Mouse (Mus musculus) midbrain, embryonic 14.5 days (tissue): ENCODE results near the gene Gm5136. TPM values are rescaled to one million over a fixed set of nuclear protein-coding genes. Genes with fewer than 3 reads are reported as not detected.

Source experiments
- ATAC-seq: fragments of 200-750 bp; cut with Nextera tagmentation; 2 replicates; pipeline ENCODE4 v1.8.0; 2017; ENCODE audit warnings: moderate number of reproducible peaks, moderate library complexity; ENCODE audit not compliant: low FRiP score, low TSS enrichment
- DNase-seq: peaks from one replicate; pipeline ENCODE4 v3.0.0-alpha.2; 2015
- H3K27ac ChIP-seq: fragments of 300-500 bp; sonication (generic); replicated peaks from 2 replicates; pipeline ENCODE4 v1.5.1; 2014; ENCODE audit warnings: mild to moderate bottlenecking, low read depth, low read length, moderate library complexity
- H3K27me3 ChIP-seq: fragments of 300-500 bp; sonication (generic); 2 replicates; pipeline ENCODE4 v1.6.1; 2014; ENCODE audit warnings: low read length, control low read depth, mixed read lengths; ENCODE audit not compliant: control insufficient read depth, insufficient read depth
- H3K36me3 ChIP-seq: fragments of 300-500 bp; sonication (generic); 2 replicates; pipeline ENCODE4 v1.6.1; 2014; ENCODE audit warnings: low read length, control low read depth; ENCODE audit not compliant: control insufficient read depth, insufficient read depth
- H3K4me1 ChIP-seq: fragments of 300-500 bp; sonication (generic); 2 replicates; pipeline ENCODE4 v1.6.1; 2014; ENCODE audit warnings: mild to moderate bottlenecking, antibody characterized with exemption, low read length, control low read depth; ENCODE audit not compliant: control insufficient read depth, insufficient read depth
- H3K4me2 ChIP-seq: fragments of 300-500 bp; sonication (generic); 2 replicates; pipeline ENCODE4 v1.6.1; 2014; ENCODE audit warnings: mild to moderate bottlenecking, low read length, moderate library complexity
- H3K4me3 ChIP-seq: fragments of 300-500 bp; sonication (generic); replicated peaks from 2 replicates; pipeline ENCODE4 v1.5.1; 2014; ENCODE audit warnings: low read depth, low read length
- H3K9ac ChIP-seq: fragments of 300-500 bp; sonication (generic); replicated peaks from 2 replicates; pipeline ENCODE4 v1.6.1; 2014; ENCODE audit warnings: mild to moderate bottlenecking, low read length, moderate library complexity
- H3K9me3 ChIP-seq: fragments of 300-500 bp; sonication (generic); 2 replicates; pipeline ENCODE4 v1.6.1; 2016; ENCODE audit warnings: low read length, control low read depth, mixed read lengths; ENCODE audit not compliant: control insufficient read depth
- WGBS: fragments of 180-500 bp; shearing (Covaris S2); extraction: QIAGEN DNeasy Blood & Tissue Kit; methylation state at CpG from one replicate; pipeline ENCODE4 v1.1.7; 2014; 5-methylcytosine and 5-hydroxymethylcytosine counted together
- polyA plus RNA-seq: library from polyadenylated mRNA; unstranded; fragments of >200 nt; fragmentation: Nextera tagmentation; extraction: Ambion mirVana; gene quantifications from 2 replicates; pipeline ENCODE4 v1.2.1, GENCODE M21; 2014

Gene Gm5136
- polyA plus RNA-seq, 1 experiment from 2014 or later, result 0.20 TPM

- Histone ChIP-seq H3K4me1 (no peaks in the 10 kb centered on the region), H3K4me2 (no peak overlapping the region), H3K9me3 (no peaks in the 10 kb centered on the region), H3K36me3 (no peaks in the 10 kb centered on the region), H3K9ac (no peak overlapping the region), H3K27ac (no peak overlapping the region), H3K4me3 (no peak overlapping the region), H3K27me3 (no peaks in the 10 kb centered on the region)
- DNase-seq (no peak), ATAC-seq (no peak)
- WGBS, result 94% methylated on average over 4 of the region's 4 CpGs
Observed at GRCm38 (mm10) chr10:108656898-108657297, 43.1 kb downstream of the Gm5136 start.

GRCm38 (mm10) chr10:108655074-108655473, 44.9 kb downstream of the Gm5136 start:
- Histone ChIP-seq H3K27ac (no peak overlapping the region), H3K27me3 (no peaks in the 10 kb centered on the region), H3K36me3 (no peaks in the 10 kb centered on the region), H3K9ac (no peak overlapping the region), H3K4me2 (no peak overlapping the region), H3K9me3 (no peaks in the 10 kb centered on the region), H3K4me3 (no peak overlapping the region), H3K4me1 (no peaks in the 10 kb centered on the region)
- 97% methylated on average over 11 of the region's 11 CpGs for WGBS
- no peak for DNase-seq
- ATAC-seq, result no peak

DNA sequence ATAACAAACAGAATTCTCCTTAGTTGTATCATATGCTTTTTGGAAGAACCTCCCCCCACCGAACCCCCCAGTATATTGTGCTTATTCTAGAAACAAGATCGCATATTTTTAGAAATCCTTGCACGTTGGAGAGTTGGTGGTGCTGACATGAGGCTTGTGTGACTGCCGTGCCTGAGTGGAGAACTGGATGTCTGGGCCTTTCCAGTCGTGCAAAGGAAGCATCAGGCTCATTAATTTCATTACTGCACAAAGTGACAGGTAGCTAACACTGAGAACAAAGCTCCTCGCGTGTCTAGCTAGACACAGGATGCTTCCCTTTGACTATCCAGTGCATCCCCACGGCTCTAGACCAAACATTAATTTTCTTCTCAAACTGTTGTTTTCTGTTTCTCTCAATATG, 47.1 kb downstream of the Gm5136 start:
- DNase-seq (no peak), ATAC-seq (no peak)
- Histone ChIP-seq H3K36me3 (no peaks in the 10 kb centered on the region), H3K4me2 (no peak overlapping the region), H3K27me3 (no peaks in the 10 kb centered on the region), H3K4me1 (no peaks in the 10 kb centered on the region), H3K27ac (no peak overlapping the region; the same call in 1 of the 2 replicates), H3K4me3 (no peak overlapping the region), H3K9me3 (no peaks in the 10 kb centered on the region), H3K9ac (no peak overlapping the region)
- 77% methylated on average over 8 of the region's 8 CpGs for WGBS

DNA sequence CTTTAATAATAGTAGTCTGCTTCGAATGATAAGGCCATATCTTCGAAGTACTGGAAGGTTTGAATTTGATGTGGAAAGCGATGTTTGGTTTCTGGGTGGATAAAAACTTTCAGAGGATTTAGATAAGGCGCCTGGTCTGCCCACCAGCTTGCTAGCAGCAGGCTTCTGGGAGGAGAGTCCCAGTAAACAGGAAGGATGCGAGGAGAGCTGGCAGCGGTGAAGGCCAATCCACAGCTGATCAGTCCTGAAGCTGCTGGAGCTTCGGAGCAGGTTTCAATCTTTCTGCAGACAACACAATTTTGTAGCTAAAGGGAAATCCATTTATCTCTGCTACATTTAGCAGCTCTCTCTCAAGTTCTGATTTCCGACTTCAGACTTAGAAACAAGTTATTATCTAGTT, 47.9 kb downstream of the Gm5136 start:
- Histone ChIP-seq H3K27me3 (no peaks in the 10 kb centered on the region), H3K36me3 (no peaks in the 10 kb centered on the region), H3K27ac (no peak overlapping the region), H3K9ac (no peak overlapping the region), H3K4me2 (no peak overlapping the region), H3K4me3 (no peak overlapping the region), H3K9me3 (no peaks in the 10 kb centered on the region), H3K4me1 (no peaks in the 10 kb centered on the region)
- no peak for DNase-seq
- 84% methylated on average over 8 of the region's 8 CpGs for WGBS
- ATAC-seq, result no peak

DNA sequence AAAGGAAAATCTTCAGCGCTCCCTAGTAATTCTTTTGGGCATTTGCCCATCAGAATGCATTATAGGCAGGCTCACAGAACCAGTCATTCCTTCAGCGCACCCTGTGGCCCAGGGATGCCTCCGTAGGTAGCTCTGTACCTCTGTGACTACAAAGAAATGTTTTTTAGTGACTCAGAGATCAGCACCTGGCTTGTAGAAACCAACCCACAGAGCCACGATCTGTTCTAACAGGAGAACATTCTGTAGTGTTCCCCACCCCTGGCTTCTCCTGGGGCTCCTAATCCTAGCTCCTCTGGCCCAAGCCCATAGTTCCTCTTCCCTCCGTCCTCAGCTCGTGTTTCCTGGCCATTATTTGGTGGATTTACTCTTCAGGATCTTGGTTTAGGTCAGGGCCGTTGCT, 50.8 kb downstream of the Gm5136 start:
- DNase-seq (no peak), ATAC-seq (no peak)
- WGBS, result 71% methylated on average over 7 of the region's 7 CpGs
- H3K9ac ChIP-seq, result no peak overlapping the region
- no peaks in the 10 kb centered on the region for H3K27me3 ChIP-seq
- no peaks in the 10 kb centered on the region for H3K9me3 ChIP-seq
- no peaks in the 10 kb centered on the region for H3K36me3 ChIP-seq
- H3K4me3 ChIP-seq, result no peak overlapping the region
- no peak overlapping the region for H3K4me2 ChIP-seq
- H3K27ac ChIP-seq, result peak overlapping the region; percentile 52
- no peaks in the 10 kb centered on the region for H3K4me1 ChIP-seq
